Mouse (Mus musculus) layer of hippocampus, postnatal 14 days (tissue): ENCODE data around the gene Galc. TPM values are rescaled to one million over a fixed set of nuclear protein-coding genes. Genes with fewer than 3 reads are reported as not detected.

ENCODE experiments used
- DNase-seq, 2 experiments: peaks; one replicate each; pipeline ENCODE4 v3.0.0; 2021 to 2022; ENCODE audit warnings: low spot score in 2 of 2, mixed read lengths in 1 of 2
- total RNA-seq, 2 experiments: library from RNA; stranded (reverse); gene quantifications; 2 replicates each; pipeline ENCODE4 v1.2.3; 2021

Galc gene
- total RNA-seq, 2 experiments from 2014 or later: 21.8 to 24.0 TPM

GRCm38 (mm10) chr12:98189096-98189495 is 70.2 kb downstream of the Galc start:
- DNase-seq: no peak

- DNase-seq: peak; percentile 28 to 69
Observed at GRCm38 (mm10) chr12:98187186-98187899, 71.9 kb downstream of the Galc start.

DNA sequence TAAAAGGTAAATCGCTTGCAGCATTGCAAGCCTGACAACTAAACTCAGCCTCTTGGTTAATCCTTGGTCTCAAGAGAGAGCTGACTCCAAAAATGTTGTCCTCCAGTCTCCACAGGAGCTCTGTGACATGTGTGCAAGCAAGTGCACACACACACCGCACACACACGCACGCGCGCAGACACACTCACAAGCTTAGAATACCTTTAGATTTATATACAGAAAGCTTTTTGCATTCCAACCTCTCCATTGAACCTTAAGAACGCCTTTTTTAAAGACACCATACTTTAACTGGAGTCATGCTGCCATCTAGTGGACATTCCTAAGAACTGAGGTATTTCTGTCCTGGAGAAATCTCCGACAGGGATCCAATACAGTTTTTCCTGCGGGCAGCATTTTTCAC is 77.5 kb downstream of the Galc start:
- DNase-seq: peak; percentile 46 to 80

GRCm38 (mm10) chr12:98180807-98181206 is 78.5 kb downstream of the Galc start:
- DNase-seq: no peak

- no peak for DNase-seq
Observed at GRCm38 (mm10) chr12:98180235-98180800, 78.9 kb downstream of the Galc start.

GRCm38 (mm10) chr12:98179496-98179895 is 79.8 kb downstream of the Galc start:
- no peak for DNase-seq

- no peak for DNase-seq
Observed at GRCm38 (mm10) chr12:98176632-98177031, 82.6 kb downstream of the Galc start.

DNA sequence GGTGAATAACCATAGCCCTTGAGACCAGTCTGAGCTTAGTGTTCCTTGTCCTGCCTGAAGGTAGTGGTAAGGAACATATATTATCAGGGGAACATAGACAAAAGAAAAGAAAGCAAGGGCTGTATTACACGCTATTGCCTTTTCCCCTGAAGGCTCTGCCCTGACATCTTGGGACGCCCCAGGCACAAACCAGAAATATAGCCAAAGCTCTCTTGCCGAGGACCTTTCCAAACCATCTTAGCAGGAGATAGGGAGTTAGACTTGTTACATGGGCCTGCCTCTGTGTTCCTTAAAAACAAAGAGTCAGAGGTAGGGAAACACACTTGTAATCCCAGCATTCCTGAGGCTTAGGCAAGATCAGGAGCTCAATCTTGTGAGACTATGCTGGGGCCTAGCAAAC is 97.4 kb downstream of the Galc start:
- no peak for DNase-seq

DNA sequence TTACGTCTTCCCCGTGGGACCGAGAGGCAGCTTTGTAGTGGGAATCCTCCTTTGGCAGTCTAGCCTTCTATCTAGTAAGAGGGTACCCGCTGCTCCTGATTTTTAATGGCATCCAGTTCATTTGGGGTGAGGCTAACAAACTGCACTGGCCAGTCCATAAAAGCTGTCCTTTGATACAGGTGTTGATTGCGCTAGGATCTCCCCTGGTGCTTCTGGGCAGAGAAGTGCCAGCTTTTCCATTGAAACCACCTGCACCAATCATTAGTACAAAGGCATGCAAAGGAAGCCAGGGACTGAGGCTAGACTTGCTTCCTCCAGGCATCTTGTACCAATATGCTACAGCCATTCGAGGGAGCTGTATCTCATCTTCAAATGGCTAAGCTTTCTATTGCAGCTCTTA is 98.4 kb downstream of the Galc start:
- DNase-seq: no peak

Other genes with a start within 250 kb of the Galc start
- under 1 TPM in 1 of 2 experiments, not detected in 1; 0.16 TPM for gene Gpr65, start 9.2 kb upstream of the Galc start, total RNA-seq